Mouse (Mus musculus): ENCODE measurements at regions not wholly inside any gene's neighbourhood (a gene's known extent, or its start where the extent isn't known, plus 50 kb on each side); places are given as distances from the start of the nearest gene placed in this dataset.

- TF ChIP-seq CTCF (IDR thresholded peaks at IDR 0.05; ENCODE audit: borderline replicate concordance, insufficient read depth, low read depth, low read length): no peak
- no peak for TF ChIP-seq POLR2A (IDR thresholded peaks at IDR 0.05; ENCODE audit: borderline replicate concordance, insufficient read depth, low read length)
Observed at GRCm38 (mm10) chr2:128437698-128438097, 153.3 kb upstream of the Spdye4c start.

Data from cerebellum, adult 2 months (tissue).